Mouse (Mus musculus): ENCODE results near the gene Trim38. TPM values are rescaled to one million over a fixed set of nuclear protein-coding genes. Genes with fewer than 3 reads are reported as not detected.
"Not testable (repeated sequence)": the region's sequence is repeated elsewhere in the genome, so short reads cannot be mapped to it uniquely, and the experiment has no call there.

Trim38 gene
- polyA plus RNA-seq, 1 experiment from 2014 or later, result not detected

DNA sequence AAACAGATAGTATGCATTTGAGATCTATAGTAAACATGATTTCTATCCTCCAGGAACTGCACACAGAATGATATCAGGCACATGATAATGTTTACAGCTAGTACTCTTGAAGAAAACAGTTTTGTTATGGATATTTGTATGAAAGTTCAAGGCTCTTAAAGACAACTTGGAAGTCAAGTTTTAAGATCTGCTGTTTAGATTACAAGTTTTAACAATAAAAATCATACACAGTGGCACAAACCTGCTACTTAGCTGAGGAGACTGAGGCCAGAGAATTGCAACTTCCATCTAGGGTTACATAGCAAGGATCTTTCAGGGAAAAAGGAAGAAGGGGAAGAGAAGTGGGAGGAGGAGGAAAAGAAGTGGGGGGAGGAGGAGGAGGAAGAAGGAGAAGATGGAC, 14.7 kb upstream of the Trim38 start:
- Histone ChIP-seq H3K36me3 (replicated peaks) (no peaks in the 10 kb centered on the region), H3K9ac (peak overlapping the region; percentile 20; the same call in 1 of the 2 replicates), H3K27ac (replicated peaks) (peak overlapping the region; percentile 87)

DNA sequence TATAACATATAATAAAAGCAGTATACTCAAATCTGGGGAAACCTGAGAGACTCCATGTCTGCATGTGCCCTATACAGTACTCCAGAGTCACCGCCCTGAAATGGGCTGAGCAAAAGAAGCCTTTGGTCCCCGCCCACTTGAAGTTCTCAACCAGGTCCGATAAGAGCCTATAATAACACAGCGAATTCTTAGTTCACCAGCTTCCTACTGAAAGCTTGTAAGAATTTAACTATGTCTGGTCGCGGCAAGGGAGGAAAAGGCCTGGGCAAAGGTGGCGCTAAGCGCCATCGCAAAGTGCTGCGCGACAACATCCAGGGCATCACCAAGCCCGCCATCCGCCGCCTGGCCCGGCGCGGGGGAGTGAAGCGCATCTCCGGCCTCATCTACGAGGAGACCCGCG, 12.9 kb upstream of the Trim38 start, which contains the start of gene Hist1h4b:
Gene Hist1h4b (plus strand): TSS at position 224 of the 400 bp plus-strand sequence.
- H3K9ac ChIP-seq, result peak within 1 kb of the TSS; percentile 71
- H3K36me3 ChIP-seq (replicated peaks), result no peaks in the 10 kb centered on the region
- no peaks in the 10 kb centered on the region for H3K27me3 ChIP-seq
- peak; percentile 67 for ATAC-seq (ENCODE audit: insufficient read depth)
- 0% methylated on average over 19 of the region's 22 CpGs for WGBS (ENCODE audit: insufficient replicate concordance)
- H3K4me2 ChIP-seq, result peak within 1 kb of the TSS; percentile 87
- peak within 1 kb of the TSS; percentile 54 for H3K4me3 ChIP-seq (replicated peaks)
- H3K27ac ChIP-seq (replicated peaks), result peak within 1 kb of the TSS; percentile 99
- no peaks in the 10 kb centered on the region for H3K9me3 ChIP-seq (replicated peaks)
- H3K4me1 ChIP-seq (replicated peaks), result peaks cover 57% of the 10 kb centered on the region

More for the DNA sequence above, 14.7 kb upstream of the Trim38 start:
- Histone ChIP-seq H3K4me1 (replicated peaks) (peaks cover 50% of the 10 kb centered on the region), H3K9me3 (replicated peaks) (no peaks in the 10 kb centered on the region), H3K27me3 (no peaks in the 10 kb centered on the region), H3K4me3 (replicated peaks) (no peak overlapping the region), H3K4me2 (no peak overlapping the region)
- ATAC-seq (ENCODE audit: insufficient read depth), result no peak

DNA sequence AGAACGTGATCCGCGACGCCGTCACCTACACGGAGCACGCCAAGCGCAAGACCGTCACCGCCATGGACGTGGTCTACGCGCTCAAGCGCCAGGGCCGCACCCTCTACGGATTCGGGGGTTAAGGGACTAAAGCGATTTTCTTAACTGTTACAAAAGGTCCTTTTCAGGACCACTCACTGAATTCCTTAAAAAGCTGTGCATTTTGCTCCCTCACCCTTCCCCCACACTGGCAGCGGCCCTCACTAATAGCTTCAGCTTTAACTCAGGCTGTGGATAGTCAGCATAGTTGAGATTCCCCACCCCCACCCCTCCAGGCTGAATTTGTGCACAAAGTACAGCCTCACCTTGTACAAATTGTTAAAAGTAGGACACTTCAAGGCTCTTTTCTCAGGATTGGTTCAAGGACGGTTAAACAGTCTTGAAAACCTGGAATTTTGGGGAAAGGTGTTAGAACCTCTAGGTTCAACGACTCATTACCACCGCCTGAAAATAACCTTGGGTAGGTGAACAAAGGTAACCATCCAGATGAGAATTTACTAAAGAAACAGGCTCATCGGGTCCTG, 12.4 kb upstream of the Trim38 start:
- ATAC-seq (ENCODE audit: insufficient read depth), result peak; percentile 8
- H3K4me3 ChIP-seq (replicated peaks), result peak overlapping the region; percentile 54
- H3K4me1 ChIP-seq (replicated peaks), result peaks cover 57% of the 10 kb centered on the region
- H3K9ac ChIP-seq, result peak overlapping the region; percentile 71
- under 1% methylated on average over 18 of the region's 23 CpGs for WGBS (ENCODE audit: insufficient replicate concordance)
- no peaks in the 10 kb centered on the region for H3K36me3 ChIP-seq (replicated peaks)
- H3K27me3 ChIP-seq, result no peaks in the 10 kb centered on the region
- no peaks in the 10 kb centered on the region for H3K9me3 ChIP-seq (replicated peaks)
- peak overlapping the region; percentile 99 for H3K27ac ChIP-seq (replicated peaks)
- H3K4me2 ChIP-seq, result peak overlapping the region; percentile 87

DNA sequence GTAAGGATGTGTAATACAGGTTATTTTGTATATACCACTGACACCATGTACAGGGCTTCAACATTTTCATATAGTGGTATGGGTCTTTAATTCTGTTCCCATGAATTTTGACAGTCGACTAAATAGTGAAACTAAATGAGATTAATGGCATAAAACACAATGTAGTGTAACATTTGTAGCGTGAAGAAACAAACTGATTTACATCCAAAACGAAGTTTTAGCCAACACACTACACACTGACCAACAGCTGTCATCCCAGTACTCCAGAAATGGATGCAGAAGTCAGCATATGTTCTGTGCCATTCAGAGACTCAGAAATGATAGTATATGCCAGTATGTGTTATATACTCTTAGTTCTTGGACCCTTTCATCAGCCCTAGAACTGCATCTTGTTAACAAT, 11.8 kb upstream of the Trim38 start:
- WGBS (ENCODE audit: insufficient replicate concordance), result 37% methylated on average over 3 of the region's 3 CpGs
- Histone ChIP-seq H3K27ac (replicated peaks) (peak overlapping the region; percentile 99), H3K27me3 (no peaks in the 10 kb centered on the region), H3K36me3 (replicated peaks) (no peaks in the 10 kb centered on the region), H3K4me1 (replicated peaks) (peaks cover 60% of the 10 kb centered on the region), H3K4me2 (peak overlapping the region; percentile 87), H3K9me3 (replicated peaks) (no peaks in the 10 kb centered on the region), H3K9ac (peak overlapping the region; percentile 71), H3K4me3 (replicated peaks) (peak overlapping the region; percentile 54)
- no peak for ATAC-seq (ENCODE audit: insufficient read depth)

DNA sequence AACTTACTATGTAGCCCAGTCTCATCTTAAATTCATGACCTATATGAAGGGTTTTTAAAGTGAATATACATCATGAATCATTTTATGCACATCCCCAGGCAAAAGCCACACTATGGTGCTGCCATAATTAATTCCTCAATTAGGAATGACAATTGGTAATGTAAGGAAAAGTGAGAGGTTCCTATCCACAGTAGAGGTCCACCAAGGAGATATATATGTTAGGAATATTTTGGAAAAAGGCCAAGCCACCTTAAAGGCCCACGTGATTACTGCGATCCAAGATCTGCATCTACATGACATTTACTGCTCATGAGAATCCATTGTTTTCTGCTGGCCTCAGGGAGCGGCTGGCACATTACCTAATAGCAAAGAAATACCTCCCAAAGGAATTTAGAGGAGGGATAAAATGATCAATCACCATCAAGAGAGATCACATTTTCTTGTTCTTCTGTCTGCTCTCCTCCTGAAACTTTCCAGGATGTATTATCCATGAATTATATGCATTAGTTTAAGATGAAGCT, 10.4 kb upstream of the Trim38 start:
- Histone ChIP-seq H3K9ac (peak overlapping the region; percentile 60; the same call in 1 of the 2 replicates), H3K9me3 (replicated peaks) (no peaks in the 10 kb centered on the region), H3K27me3 (no peaks in the 10 kb centered on the region), H3K4me3 (replicated peaks) (no peak overlapping the region), H3K36me3 (replicated peaks) (no peaks in the 10 kb centered on the region), H3K27ac (replicated peaks) (peak overlapping the region; percentile 99), H3K4me2 (peak overlapping the region; percentile 87), H3K4me1 (replicated peaks) (peaks cover 64% of the 10 kb centered on the region)
- no peak for ATAC-seq (ENCODE audit: insufficient read depth)
- 90% methylated on average over 3 of the region's 3 CpGs for WGBS (ENCODE audit: insufficient replicate concordance)

DNA sequence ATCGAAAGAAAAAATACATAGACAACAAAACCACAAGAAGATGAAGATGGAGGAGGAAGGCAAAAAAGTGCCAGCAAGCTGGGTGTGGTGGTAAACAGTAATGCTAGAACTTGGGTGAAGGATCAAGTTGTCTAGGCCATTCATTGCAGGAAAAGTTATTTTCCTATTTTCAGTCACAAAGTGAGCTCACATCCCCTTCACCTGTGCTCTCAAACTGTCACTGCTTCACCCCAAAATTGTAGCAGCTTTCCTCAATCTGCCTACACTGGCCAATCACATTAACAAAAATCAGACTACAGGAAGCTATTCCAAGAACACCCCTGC, 9.8 kb upstream of the Trim38 start:
- Histone ChIP-seq H3K4me2 (peak overlapping the region; percentile 87), H3K4me1 (replicated peaks) (peaks cover 70% of the 10 kb centered on the region), H3K27ac (replicated peaks) (peak overlapping the region; percentile 99), H3K9ac (peak overlapping the region; percentile 60), H3K4me3 (replicated peaks) (peak overlapping the region; percentile 61), H3K9me3 (replicated peaks) (no peaks in the 10 kb centered on the region), H3K27me3 (no peaks in the 10 kb centered on the region), H3K36me3 (replicated peaks) (no peaks in the 10 kb centered on the region)
- WGBS (ENCODE audit: insufficient replicate concordance), result 39% methylated on average over 1 of the region's 1 CpGs
- no peak for ATAC-seq (ENCODE audit: insufficient read depth)

DNA sequence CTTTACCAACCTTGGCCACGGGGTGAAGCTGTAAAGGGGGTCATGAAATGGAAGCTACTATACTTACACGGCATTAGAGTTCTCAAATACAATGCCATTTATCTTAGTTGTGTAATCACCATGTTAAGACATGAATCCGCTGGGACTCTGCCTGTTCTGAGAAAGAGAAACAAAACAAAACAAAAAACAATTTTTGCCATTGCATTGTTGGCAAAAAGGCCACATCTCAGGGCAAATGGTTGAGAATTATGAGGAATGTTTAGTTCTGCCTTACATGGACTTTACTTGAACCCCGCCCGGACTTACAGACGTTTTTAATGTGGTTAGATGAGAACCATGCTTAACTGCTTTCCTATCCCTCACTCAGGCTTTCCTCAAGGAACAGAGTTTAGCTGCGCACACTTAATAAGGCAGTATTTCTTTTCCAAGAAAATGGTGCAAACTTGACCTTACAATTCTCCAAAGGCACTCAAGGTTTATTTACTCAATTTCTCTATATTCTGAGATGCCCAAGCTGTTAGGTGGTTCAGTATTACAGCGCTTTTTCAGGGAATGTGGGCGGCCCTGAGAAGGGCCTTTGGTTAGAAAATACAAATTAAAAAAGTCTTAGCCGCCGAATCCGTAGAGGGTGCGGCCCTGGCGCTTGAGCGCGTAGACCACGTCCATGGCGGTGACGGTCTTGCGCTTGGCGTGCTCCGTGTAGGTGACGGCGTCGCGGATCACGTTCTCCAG, 9.3 kb upstream of the Trim38 start:
- no peaks in the 10 kb centered on the region for H3K9me3 ChIP-seq (replicated peaks)
- peaks cover 71% of the 10 kb centered on the region for H3K4me1 ChIP-seq (replicated peaks)
- WGBS (ENCODE audit: insufficient replicate concordance), result under 1% methylated on average over 26 of the region's 27 CpGs
- peak overlapping the region; percentile 87 for H3K4me2 ChIP-seq
- H3K4me3 ChIP-seq (replicated peaks), result peak overlapping the region; percentile 61
- H3K27me3 ChIP-seq, result no peaks in the 10 kb centered on the region
- peak overlapping the region; percentile 60 for H3K9ac ChIP-seq
- H3K36me3 ChIP-seq (replicated peaks), result no peaks in the 10 kb centered on the region
- peak overlapping the region; percentile 99 for H3K27ac ChIP-seq (replicated peaks)
- ATAC-seq (ENCODE audit: insufficient read depth), result no peak

DNA sequence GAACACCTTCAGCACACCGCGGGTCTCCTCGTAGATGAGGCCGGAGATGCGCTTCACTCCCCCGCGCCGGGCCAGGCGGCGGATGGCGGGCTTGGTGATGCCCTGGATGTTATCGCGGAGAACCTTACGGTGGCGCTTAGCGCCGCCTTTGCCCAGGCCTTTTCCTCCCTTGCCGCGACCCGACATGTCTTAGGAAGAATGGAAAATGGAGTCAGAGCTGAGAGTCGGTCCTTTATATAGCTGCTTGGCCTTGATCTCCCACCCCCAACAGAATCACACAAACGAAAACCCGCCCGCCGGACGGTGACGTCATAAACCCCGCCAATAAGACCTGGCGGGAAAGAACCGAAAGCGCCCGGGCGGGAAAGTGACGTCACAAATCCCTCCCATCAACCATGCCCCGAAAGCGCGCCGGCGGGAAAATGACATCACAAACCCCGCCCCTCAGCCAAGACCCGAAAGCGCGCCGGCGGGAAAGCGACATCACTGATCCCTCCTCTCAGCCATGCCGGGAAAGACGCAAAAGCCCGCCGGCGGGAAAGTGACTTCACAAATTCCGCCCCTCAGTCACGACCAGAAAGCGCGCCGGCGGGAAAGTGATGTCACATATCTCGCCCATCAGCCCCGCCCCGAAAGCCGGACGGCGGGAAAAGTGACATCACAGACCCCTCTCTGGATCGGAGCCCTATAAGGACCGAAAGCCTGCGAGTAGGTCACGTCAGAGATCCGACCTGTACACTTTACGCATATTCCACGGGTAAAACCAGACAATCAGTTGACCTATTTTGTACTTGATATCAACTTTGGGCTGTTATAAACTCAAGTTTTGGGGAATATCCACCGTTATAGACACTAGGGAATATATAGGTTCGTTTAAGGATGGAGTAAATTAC, 8.5 kb upstream of the Trim38 start, which contains the start of gene Hist1h4a:
Gene Hist1h4a (minus strand): TSS at position 259 of the 893 bp plus-strand sequence.
- peak; percentile 56 for ATAC-seq (ENCODE audit: insufficient read depth)
- H3K27ac ChIP-seq (replicated peaks), result peak within 1 kb of the TSS; percentile 99
- H3K36me3 ChIP-seq (replicated peaks), result no peaks in the 10 kb centered on the region
- WGBS (ENCODE audit: insufficient replicate concordance), result under 1% methylated on average over 68 of the region's 72 CpGs
- no peaks in the 10 kb centered on the region for H3K27me3 ChIP-seq
- H3K4me2 ChIP-seq, result peak within 1 kb of the TSS; percentile 87
- peak within 1 kb of the TSS; percentile 67 for H3K9ac ChIP-seq
- peaks cover 65% of the 10 kb centered on the region for H3K4me1 ChIP-seq (replicated peaks)
- H3K9me3 ChIP-seq (replicated peaks), result no peaks in the 10 kb centered on the region
- H3K4me3 ChIP-seq (replicated peaks), result peak within 1 kb of the TSS; percentile 61

DNA sequence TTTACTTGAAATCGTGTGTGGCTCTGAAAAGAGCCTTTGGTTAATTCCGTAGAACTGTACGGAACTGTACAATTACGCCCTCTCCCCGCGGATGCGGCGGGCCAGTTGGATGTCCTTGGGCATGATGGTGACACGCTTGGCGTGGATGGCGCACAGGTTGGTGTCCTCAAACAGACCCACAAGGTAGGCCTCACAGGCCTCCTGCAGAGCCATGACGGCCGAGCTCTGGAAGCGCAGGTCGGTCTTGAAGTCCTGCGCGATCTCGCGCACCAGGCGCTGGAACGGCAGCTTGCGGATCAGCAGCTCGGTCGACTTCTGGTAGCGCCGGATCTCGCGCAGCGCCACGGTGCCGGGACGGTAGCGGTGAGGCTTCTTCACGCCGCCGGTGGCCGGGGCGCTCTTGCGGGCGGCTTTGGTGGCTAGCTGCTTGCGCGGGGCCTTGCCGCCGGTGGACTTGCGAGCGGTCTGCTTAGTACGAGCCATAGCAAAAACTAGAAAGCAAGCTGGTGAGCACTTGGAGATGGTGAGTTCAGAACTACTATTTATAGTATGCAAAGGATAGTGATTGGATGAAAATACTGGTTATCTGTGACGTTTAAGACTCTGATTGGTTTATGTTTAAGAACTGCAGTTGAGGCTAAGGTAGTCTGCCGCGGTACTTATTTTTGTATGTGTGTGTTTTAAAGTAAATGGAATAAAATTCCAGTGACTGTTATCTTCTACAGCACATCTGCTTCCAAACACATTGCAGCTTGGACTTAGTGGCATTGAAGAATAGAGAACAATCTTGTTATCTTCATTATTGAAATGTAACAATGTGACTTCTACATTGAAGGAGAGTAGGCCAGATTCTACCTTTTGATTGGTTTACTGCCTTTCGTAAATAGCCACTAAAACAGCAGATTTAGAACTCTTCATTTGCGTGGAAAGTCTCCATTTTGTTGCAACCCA, 7.6 kb upstream of the Trim38 start, which contains the start of gene Hist1h3a:
Gene Hist1h3a (minus strand): TSS at position 516 of the 951 bp plus-strand sequence.
- not testable (repeated sequence) for H3K27me3 ChIP-seq; H3K9me3 ChIP-seq (replicated peaks); H3K36me3 ChIP-seq (replicated peaks)
- WGBS (ENCODE audit: insufficient replicate concordance), result under 1% methylated on average over 33 of the region's 52 CpGs
- peak; percentile 48 for ATAC-seq (ENCODE audit: insufficient read depth)
- H3K4me2 ChIP-seq, result peak within 1 kb of the TSS; percentile 87
- H3K27ac ChIP-seq (replicated peaks), result peak within 1 kb of the TSS; percentile 99
- peaks cover 63% of the 10 kb centered on the region for H3K4me1 ChIP-seq (replicated peaks)
- peak within 1 kb of the TSS; percentile 61 for H3K4me3 ChIP-seq (replicated peaks)
- H3K9ac ChIP-seq, result peak within 1 kb of the TSS; percentile 67

DNA sequence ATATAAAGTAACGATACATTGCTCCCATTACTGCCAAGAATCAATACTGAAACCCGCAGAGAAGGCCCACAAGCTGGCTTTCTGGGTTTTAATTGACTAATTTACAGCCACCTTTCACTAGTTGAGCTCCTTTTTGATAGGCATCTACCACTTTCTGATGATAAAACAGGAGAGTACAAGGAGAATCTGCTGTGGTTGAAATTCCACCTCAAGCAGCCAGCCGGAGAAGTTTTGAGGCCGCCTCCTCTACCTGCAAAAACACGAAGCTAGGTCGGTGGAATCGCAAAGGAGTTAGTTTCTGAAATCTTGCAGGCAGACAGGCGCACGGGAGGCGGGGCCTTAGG, 6.5 kb upstream of the Trim38 start:
- no peak for ATAC-seq (ENCODE audit: insufficient read depth)
- peak overlapping the region; percentile 99 for H3K27ac ChIP-seq (replicated peaks)
- no peaks in the 10 kb centered on the region for H3K9me3 ChIP-seq (replicated peaks)
- no peaks in the 10 kb centered on the region for H3K27me3 ChIP-seq
- peaks cover 54% of the 10 kb centered on the region for H3K4me1 ChIP-seq (replicated peaks)
- WGBS (ENCODE audit: insufficient replicate concordance), result under 1% methylated on average over 10 of the region's 10 CpGs
- peak overlapping the region; percentile 61 for H3K4me3 ChIP-seq (replicated peaks)
- peak overlapping the region; percentile 87 for H3K4me2 ChIP-seq
- peak overlapping the region; percentile 61 for H3K9ac ChIP-seq
- no peaks in the 10 kb centered on the region for H3K36me3 ChIP-seq (replicated peaks)
